Mouse (Mus musculus) kidney, adult 8-10 months (tissue): Measurements from ENCODE around the gene Grik2.
"Not testable (repeated sequence)": the region's sequence is repeated elsewhere in the genome, so short reads cannot be mapped to it uniquely, and the experiment has no call there.

Experiments used
- DNase-seq, 2 experiments: peaks; one replicate each; pipeline ENCODE4 v3.0.0; 2022

The Grik2 gene

GRCm38 (mm10) chr10:49639901-49640300 lies 148.7 kb downstream of the Grik2 start:
- DNase-seq = no peak

GRCm38 (mm10) chr10:49623951-49624350 lies 164.6 kb downstream of the Grik2 start:
- DNase-seq = no peak

- no peak for DNase-seq
These were observed 190.9 kb downstream of the Grik2 start for GRCm38 (mm10) chr10:49597652-49598051.

GRCm38 (mm10) chr10:49573514-49573913 lies 215.1 kb downstream of the Grik2 start:
- DNase-seq = no peak

GRCm38 (mm10) chr10:49559872-49560407 lies 228.6 kb downstream of the Grik2 start:
- DNase-seq = no peak

- DNase-seq = no peak
These were observed 246.3 kb downstream of the Grik2 start for GRCm38 (mm10) chr10:49542249-49542648.

GRCm38 (mm10) chr10:49519752-49520151 lies 268.8 kb downstream of the Grik2 start:
- DNase-seq = no peak

GRCm38 (mm10) chr10:49500628-49501027 lies 287.9 kb downstream of the Grik2 start:
- no peak for DNase-seq

- DNase-seq = no peak
These were observed 291.3 kb downstream of the Grik2 start for GRCm38 (mm10) chr10:49497302-49497701.

GRCm38 (mm10) chr10:49481439-49481838 lies 307.1 kb downstream of the Grik2 start:
- no peak for DNase-seq

GRCm38 (mm10) chr10:49480085-49480749 lies 308.3 kb downstream of the Grik2 start:
- DNase-seq = no peak

GRCm38 (mm10) chr10:49473613-49474012 lies 315.0 kb downstream of the Grik2 start:
- DNase-seq = no peak

- no peak for DNase-seq
These were observed 331.8 kb downstream of the Grik2 start for GRCm38 (mm10) chr10:49456791-49457190.

GRCm38 (mm10) chr10:49453535-49453934 lies 335.0 kb downstream of the Grik2 start:
- DNase-seq = no peak

- no peak for DNase-seq
These were observed 347.2 kb downstream of the Grik2 start for GRCm38 (mm10) chr10:49441369-49441768.

- no peak for DNase-seq
These were observed 351.5 kb downstream of the Grik2 start for GRCm38 (mm10) chr10:49437057-49437456.

- DNase-seq = no peak
These were observed 352.3 kb downstream of the Grik2 start for GRCm38 (mm10) chr10:49436301-49436700.

GRCm38 (mm10) chr10:49432825-49433224 lies 355.7 kb downstream of the Grik2 start:
- DNase-seq = no peak

GRCm38 (mm10) chr10:49417206-49417605 lies 371.4 kb downstream of the Grik2 start:
- not testable (repeated sequence) for DNase-seq

GRCm38 (mm10) chr10:49382996-49383395 lies 405.6 kb downstream of the Grik2 start:
- DNase-seq = no peak

- no peak for DNase-seq
These were observed 406.7 kb downstream of the Grik2 start for GRCm38 (mm10) chr10:49381852-49382251.

GRCm38 (mm10) chr10:49368601-49369000 lies 420.0 kb downstream of the Grik2 start:
- no peak for DNase-seq

- no peak for DNase-seq
These were observed 423.3 kb downstream of the Grik2 start for GRCm38 (mm10) chr10:49365262-49365661.

- no peak for DNase-seq
These were observed 466.2 kb downstream of the Grik2 start for GRCm38 (mm10) chr10:49322413-49322812.

GRCm38 (mm10) chr10:49319880-49320279 lies 468.7 kb downstream of the Grik2 start:
- no peak for DNase-seq
